Mouse (Mus musculus): ENCODE measurements around the gene Abl1. TPM values are rescaled to one million over a fixed set of nuclear protein-coding genes. Genes with fewer than 3 reads are reported as not detected.

Abl1 gene
- total and polyA plus RNA-seq, 3 experiments, result 27.5 to 31.8 (median 29.4) TPM

DNA sequence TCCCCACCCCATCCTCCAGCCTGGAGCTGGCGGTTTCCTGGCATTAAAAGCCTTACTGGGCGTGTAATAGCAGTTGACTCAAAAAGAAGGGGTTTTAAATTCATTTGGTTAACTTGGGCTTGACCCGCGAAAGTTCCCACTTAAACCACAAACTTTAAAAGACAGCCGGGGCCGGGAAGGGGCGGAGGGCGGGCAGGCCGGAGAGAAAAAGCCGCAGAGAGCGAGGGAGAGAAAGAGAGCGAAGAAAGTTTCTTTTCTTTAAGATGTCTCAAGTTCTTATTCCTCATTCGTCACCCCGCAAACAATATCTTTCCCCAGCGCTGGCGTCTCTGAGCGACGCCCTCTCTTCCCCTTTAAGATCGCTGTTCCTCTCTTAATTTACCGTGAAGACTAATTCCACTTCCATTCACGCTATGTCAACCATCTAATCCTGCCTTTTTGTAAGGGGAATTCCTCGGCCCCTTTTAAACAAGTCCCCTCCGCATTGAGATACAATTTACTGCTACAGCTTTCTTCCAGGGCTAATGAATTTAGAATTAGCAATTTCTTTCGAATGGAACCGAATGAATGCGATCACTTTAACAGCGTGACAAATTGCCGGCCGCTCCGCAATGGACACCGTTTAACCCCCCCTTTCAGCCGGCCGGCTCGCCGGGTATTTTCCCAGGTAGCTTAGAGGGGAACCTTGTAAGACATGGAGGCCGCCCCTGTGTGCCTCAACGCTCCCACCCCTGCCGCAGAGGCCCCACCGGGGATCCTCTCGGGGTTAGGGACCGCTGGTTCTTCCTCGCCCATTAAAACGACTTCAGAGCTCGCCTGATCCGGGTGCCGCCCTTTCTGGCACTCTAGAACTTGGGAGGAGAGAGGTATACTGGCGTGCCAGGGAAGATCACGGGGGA lies 47.3 kb upstream of the Abl1 start:
- Histone ChIP-seq H3K9ac (ENCODE audit: low read depth, low read length) (no peak overlapping the region), H3K4me3 (peak overlapping the region; percentile 16; the same call in 1 of the 2 replicates), H3K4me1 (ENCODE audit: control insufficient read depth, insufficient read depth, low read length) (no peaks in the 10 kb centered on the region), H3K27me3 (ENCODE audit: control insufficient read depth, insufficient read depth, low read length) (peaks cover 44% of the 10 kb centered on the region), H3K36me3 (ENCODE audit: control insufficient read depth, insufficient read depth, low read length) (no peaks in the 10 kb centered on the region), H3K79me2 (replicated peaks; ENCODE audit: control insufficient read depth, insufficient read depth, low read length) (no peaks in the 10 kb centered on the region), H3K27ac (no peak overlapping the region)
- 2% methylated on average over 48 of the region's 48 CpGs for WGBS
- TF ChIP-seq EP300 (IDR thresholded peaks at IDR 0.05; ENCODE audit: insufficient read depth, low read depth, low read length) (no peak), POLR2A (IDR thresholded peaks at IDR 0.05; ENCODE audit: insufficient read depth, low read depth, low read length) (no peak), CTCF (IDR thresholded peaks at IDR 0.05) (no peak)
- DNase-seq, result no peak
- intact Hi-C loops (cut with DNase I), result no loop called here

DNA sequence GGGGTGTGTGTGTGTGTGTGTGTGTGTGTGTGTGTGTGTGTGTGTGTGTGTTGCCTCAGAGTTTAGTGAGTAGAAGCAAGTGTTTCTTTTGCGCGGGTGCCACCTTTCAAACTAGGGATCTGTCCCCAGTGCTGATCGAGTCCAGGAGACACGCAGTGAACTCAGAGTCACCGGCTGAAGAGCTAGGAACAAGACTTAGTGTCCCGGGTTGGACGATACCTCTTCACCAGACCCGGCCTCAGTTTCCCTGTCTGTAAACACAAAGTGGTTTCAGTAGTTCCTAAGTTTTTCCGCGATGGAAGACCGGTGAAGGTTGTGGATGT lies 46.7 kb upstream of the Abl1 start:
- intact Hi-C loops (cut with DNase I), result no loop called here
- H3K4me3 ChIP-seq, result no peak overlapping the region
- H3K27me3 ChIP-seq (ENCODE audit: control insufficient read depth, insufficient read depth, low read length), result peaks cover 39% of the 10 kb centered on the region
- H3K4me1 ChIP-seq (ENCODE audit: control insufficient read depth, insufficient read depth, low read length), result no peaks in the 10 kb centered on the region
- TF ChIP-seq CTCF (IDR thresholded peaks at IDR 0.05), result no peak
- no peak for TF ChIP-seq EP300 (IDR thresholded peaks at IDR 0.05; ENCODE audit: insufficient read depth, low read depth, low read length)
- no peak for TF ChIP-seq POLR2A (IDR thresholded peaks at IDR 0.05; ENCODE audit: insufficient read depth, low read depth, low read length)
- 3% methylated on average over 11 of the region's 11 CpGs for WGBS
- H3K36me3 ChIP-seq (ENCODE audit: control insufficient read depth, insufficient read depth, low read length), result no peaks in the 10 kb centered on the region
- no peak overlapping the region for H3K27ac ChIP-seq
- H3K9ac ChIP-seq (ENCODE audit: low read depth, low read length), result no peak overlapping the region
- no peaks in the 10 kb centered on the region for H3K79me2 ChIP-seq (replicated peaks; ENCODE audit: control insufficient read depth, insufficient read depth, low read length)
- no peak for DNase-seq

DNA sequence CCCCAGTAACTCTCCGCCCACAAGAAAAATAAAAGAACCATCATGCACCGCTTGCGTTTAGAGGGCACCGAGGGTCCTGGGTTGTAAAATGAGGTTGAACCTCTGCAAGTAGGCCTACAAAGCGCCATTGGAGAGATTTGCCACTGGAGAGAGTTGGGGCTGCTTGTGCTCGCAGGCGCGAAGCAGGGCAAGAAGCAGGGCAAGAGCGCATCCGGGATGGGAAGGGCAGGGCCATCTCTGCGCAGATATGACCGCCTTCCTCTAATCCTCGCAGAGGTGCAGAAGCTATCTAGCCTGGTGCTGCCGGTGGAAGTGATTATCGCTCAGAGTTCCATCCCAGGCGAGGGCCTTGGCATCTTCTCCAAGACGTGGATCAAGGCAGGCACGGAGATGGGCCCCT lies 46.2 kb upstream of the Abl1 start:
- Histone ChIP-seq H3K9ac (ENCODE audit: low read depth, low read length) (no peak overlapping the region), H3K4me3 (no peak overlapping the region), H3K36me3 (ENCODE audit: control insufficient read depth, insufficient read depth, low read length) (no peaks in the 10 kb centered on the region), H3K27me3 (ENCODE audit: control insufficient read depth, insufficient read depth, low read length) (peaks cover 34% of the 10 kb centered on the region), H3K79me2 (replicated peaks; ENCODE audit: control insufficient read depth, insufficient read depth, low read length) (no peaks in the 10 kb centered on the region), H3K27ac (no peak overlapping the region), H3K4me1 (ENCODE audit: control insufficient read depth, insufficient read depth, low read length) (no peaks in the 10 kb centered on the region)
- DNase-seq, result no peak
- intact Hi-C loops (cut with DNase I), result no loop called here
- WGBS, result 3% methylated on average over 18 of the region's 18 CpGs
- TF ChIP-seq POLR2A (IDR thresholded peaks at IDR 0.05; ENCODE audit: insufficient read depth, low read depth, low read length) (no peak), EP300 (IDR thresholded peaks at IDR 0.05; ENCODE audit: insufficient read depth, low read depth, low read length) (no peak), CTCF (IDR thresholded peaks at IDR 0.05) (no peak)

DNA sequence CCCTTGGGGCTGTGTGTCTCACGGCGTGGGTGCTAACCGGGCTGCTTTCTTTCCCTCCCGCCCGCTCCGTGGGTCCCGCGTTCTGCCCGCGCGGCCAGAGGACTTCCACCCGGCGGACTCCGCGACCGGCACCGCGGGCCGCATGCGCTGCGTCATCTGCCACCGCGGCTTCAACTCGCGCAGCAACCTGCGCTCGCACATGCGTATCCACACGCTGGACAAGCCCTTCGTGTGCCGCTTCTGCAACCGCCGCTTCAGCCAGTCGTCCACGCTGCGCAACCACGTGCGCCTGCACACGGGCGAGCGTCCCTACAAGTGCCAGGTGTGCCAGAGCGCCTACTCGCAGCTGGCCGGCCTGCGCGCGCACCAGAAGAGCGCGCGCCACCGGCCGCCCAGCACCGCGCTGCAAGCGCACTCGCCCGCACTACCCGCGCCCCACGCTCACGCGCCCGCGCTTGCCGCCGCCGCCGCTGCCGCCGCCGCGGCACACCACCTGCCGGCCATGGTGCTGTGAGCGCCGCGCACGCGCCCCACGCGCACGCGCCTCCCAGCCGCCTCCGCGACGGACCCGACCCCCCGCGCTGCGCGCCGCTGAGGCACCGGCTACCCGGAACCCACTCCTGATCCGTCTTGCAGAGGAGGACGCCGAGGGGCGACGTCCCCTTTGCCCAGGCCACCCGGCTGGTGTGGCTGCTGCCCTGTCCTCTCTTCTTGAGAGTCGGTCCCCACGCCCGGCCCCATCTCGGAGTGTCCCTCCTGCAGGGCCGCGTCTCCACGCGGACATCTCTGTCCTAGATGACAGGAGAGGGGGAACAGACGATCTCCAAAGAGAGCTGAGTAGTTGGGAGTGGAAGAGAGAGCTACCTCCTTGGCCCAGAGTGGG lies 34.0 kb upstream of the Abl1 start:
- no peak for DNase-seq
- TF ChIP-seq CTCF (IDR thresholded peaks at IDR 0.05), result no peak
- TF ChIP-seq EP300 (IDR thresholded peaks at IDR 0.05; ENCODE audit: insufficient read depth, low read depth, low read length), result no peak
- no peak for TF ChIP-seq POLR2A (IDR thresholded peaks at IDR 0.05; ENCODE audit: insufficient read depth, low read depth, low read length)
- H3K27ac ChIP-seq, result no peak overlapping the region
- H3K4me1 ChIP-seq (ENCODE audit: control insufficient read depth, insufficient read depth, low read length), result no peaks in the 10 kb centered on the region
- intact Hi-C loops (cut with DNase I), result no loop called here
- H3K27me3 ChIP-seq (ENCODE audit: control insufficient read depth, insufficient read depth, low read length), result peaks cover 15% of the 10 kb centered on the region
- H3K36me3 ChIP-seq (ENCODE audit: control insufficient read depth, insufficient read depth, low read length), result no peaks in the 10 kb centered on the region
- no peaks in the 10 kb centered on the region for H3K79me2 ChIP-seq (replicated peaks; ENCODE audit: control insufficient read depth, insufficient read depth, low read length)
- H3K4me3 ChIP-seq, result peak overlapping the region; percentile 25
- under 1% methylated on average over 109 of the region's 109 CpGs for WGBS
- H3K9ac ChIP-seq (ENCODE audit: low read depth, low read length), result no peak overlapping the region

DNA sequence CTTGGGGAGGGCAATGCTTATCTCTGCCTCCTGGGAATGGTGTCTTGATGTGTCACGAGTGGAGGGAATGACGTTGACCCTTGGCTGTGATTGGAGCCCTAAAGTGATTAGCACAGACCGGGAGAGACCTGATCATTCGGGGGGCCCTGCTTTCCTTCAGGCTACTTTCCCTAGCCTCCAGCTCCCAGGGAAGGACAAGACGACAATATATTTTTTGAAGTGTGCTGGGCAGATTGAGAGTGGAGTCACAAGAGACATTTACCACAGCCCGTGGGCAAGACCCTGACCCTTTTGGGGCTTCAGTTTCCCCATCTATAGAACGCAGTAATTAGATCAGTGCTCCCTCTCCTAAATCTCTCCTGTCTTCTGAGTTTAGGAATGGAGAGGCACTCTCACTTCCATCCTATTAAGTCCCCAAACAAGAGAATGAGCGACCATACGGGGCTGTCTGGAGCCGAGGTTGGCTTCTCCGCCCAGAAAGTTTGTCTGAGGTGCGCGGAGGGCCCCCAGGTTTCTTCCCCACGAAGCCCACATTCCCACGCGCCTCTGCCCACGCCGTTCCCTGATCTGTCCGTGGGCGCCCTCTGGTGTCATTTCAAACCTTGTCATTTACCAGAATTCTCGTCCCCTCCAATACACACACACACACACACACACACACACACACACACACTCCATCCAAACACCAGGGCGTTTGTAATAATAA lies 33.2 kb upstream of the Abl1 start:
- Histone ChIP-seq H3K36me3 (ENCODE audit: control insufficient read depth, insufficient read depth, low read length) (no peaks in the 10 kb centered on the region), H3K4me3 (no peak overlapping the region), H3K27me3 (ENCODE audit: control insufficient read depth, insufficient read depth, low read length) (peaks cover 15% of the 10 kb centered on the region), H3K79me2 (replicated peaks; ENCODE audit: control insufficient read depth, insufficient read depth, low read length) (no peaks in the 10 kb centered on the region), H3K4me1 (ENCODE audit: control insufficient read depth, insufficient read depth, low read length) (no peaks in the 10 kb centered on the region), H3K27ac (no peak overlapping the region), H3K9ac (ENCODE audit: low read depth, low read length) (no peak overlapping the region)
- no peak for TF ChIP-seq POLR2A (IDR thresholded peaks at IDR 0.05; ENCODE audit: insufficient read depth, low read depth, low read length)
- peak; percentile 56 for TF ChIP-seq CTCF (IDR thresholded peaks at IDR 0.05)
- 7% methylated on average over 22 of the region's 22 CpGs for WGBS
- DNase-seq, result peak in 1 of 2 experiments; percentile 54
- intact Hi-C loops (cut with DNase I), result loop anchor here (1.0 kb wide), 1 partner anchor 172 kb away; no protein-coding TSS in a partner anchor
